Mouse (Mus musculus) stomach, postnatal 0 days (tissue): ENCODE results near the gene Gm3233. TPM values are rescaled to one million over a fixed set of nuclear protein-coding genes. Genes with fewer than 3 reads are reported as not detected.
"Not testable (repeated sequence)": the region's sequence is repeated elsewhere in the genome, so short reads cannot be mapped to it uniquely, and the experiment has no call there.

Source experiments
- ATAC-seq: fragments of 200-750 bp; cut with Nextera tagmentation; 2 replicates; pipeline ENCODE4 v1.8.0; 2017; ENCODE audit not compliant: low FRiP score, low TSS enrichment
- DNase-seq: peaks from one replicate; pipeline ENCODE4 v3.0.0-alpha.2; 2016; ENCODE audit warnings: low spot score
- H3K27ac ChIP-seq: fragments of 300-500 bp; sonication (generic); replicated peaks from 2 replicates; pipeline ENCODE4 v1.5.1; 2014; ENCODE audit warnings: mild to moderate bottlenecking, control low read depth
- H3K27me3 ChIP-seq: fragments of 300-500 bp; sonication (generic); 2 replicates; pipeline ENCODE4 v1.6.1; 2014; ENCODE audit warnings: low read length; ENCODE audit not compliant: control insufficient read depth, insufficient read depth
- H3K36me3 ChIP-seq: fragments of 300-500 bp; sonication (generic); 2 replicates; pipeline ENCODE4 v1.6.1; 2014; ENCODE audit warnings: low read length, mixed read lengths; ENCODE audit not compliant: control insufficient read depth, insufficient read depth
- H3K4me1 ChIP-seq: fragments of 300-500 bp; sonication (generic); replicated peaks from 2 replicates; pipeline ENCODE4 v1.6.1; 2014; ENCODE audit warnings: antibody characterized with exemption; ENCODE audit not compliant: control insufficient read depth, insufficient read depth
- H3K4me2 ChIP-seq: fragments of 300-500 bp; sonication (generic); replicated peaks from 2 replicates; pipeline ENCODE4 v1.6.1; 2014; ENCODE audit warnings: low read depth, mild to moderate bottlenecking, control low read depth, moderate library complexity
- H3K4me3 ChIP-seq: fragments of 300-500 bp; sonication (generic); 2 replicates; pipeline ENCODE4 v1.5.1; 2014; ENCODE audit warnings: low read depth, low read length, control low read depth
- H3K9ac ChIP-seq: fragments of 300-500 bp; sonication (generic); 2 replicates; pipeline ENCODE4 v1.6.1; 2014; ENCODE audit warnings: mild to moderate bottlenecking, low read length, control low read depth, mixed read lengths
- H3K9me3 ChIP-seq: fragments of 300-500 bp; sonication (generic); 2 replicates; pipeline ENCODE4 v1.6.1; 2016; ENCODE audit warnings: low read length; ENCODE audit not compliant: control insufficient read depth
- CTCF ChIP-seq: IDR thresholded peaks from 2 replicates; pipeline ENCODE4 v1.5.1; 2016; ENCODE audit warnings: antibody characterized with exemption, low read depth, mild to moderate bottlenecking, moderate library complexity
- EP300 ChIP-seq: optimal IDR thresholded peaks from 2 replicates; pipeline ENCODE3; 2016; ENCODE audit warnings: antibody characterized with exemption
- WGBS: fragments of 180-500 bp; shearing (Covaris S2); extraction: QIAGEN DNeasy Blood & Tissue Kit; methylation state at CpG from one replicate; pipeline ENCODE4 v1.1.7; 2014; 5-methylcytosine and 5-hydroxymethylcytosine counted together
- polyA plus RNA-seq: library from polyadenylated mRNA; unstranded; fragments of >200 nt; fragmentation: Nextera tagmentation; extraction: Ambion mirVana; gene quantifications from 2 replicates; pipeline ENCODE4 v1.2.1, GENCODE M21; 2015

The Gm3233 gene
- polyA plus RNA-seq, 1 experiment from 2014 or later: not detected

GRCm38 (mm10) chr10:77715507-77715906, 44.0 kb downstream of the Gm3233 start, which contains the start of gene Gm10142:
Gm10142 (plus strand) TSS chr10:77715807.
- H3K4me2 ChIP-seq: no peak within 1 kb of the TSS
- no peaks in the 10 kb centered on the region for H3K27me3 ChIP-seq
- DNase-seq (no peak), ATAC-seq (no peak)
- 88% methylated on average over 1 of the region's 1 CpGs for WGBS
- TF ChIP-seq CTCF: no peak
- H3K4me1 ChIP-seq: no peaks in the 10 kb centered on the region
- H3K4me3 ChIP-seq: no peak within 1 kb of the TSS
- no peaks in the 10 kb centered on the region for H3K9me3 ChIP-seq
- no peak within 1 kb of the TSS for H3K27ac ChIP-seq
- H3K36me3 ChIP-seq: no peaks in the 10 kb centered on the region
- H3K9ac ChIP-seq: no peak within 1 kb of the TSS

GRCm38 (mm10) chr10:77713734-77714133, 45.7 kb downstream of the Gm3233 start:
- H3K4me1 ChIP-seq: no peaks in the 10 kb centered on the region
- H3K4me2 ChIP-seq: no peak overlapping the region
- H3K27me3 ChIP-seq: no peaks in the 10 kb centered on the region
- DNase-seq: no peak
- H3K9me3 ChIP-seq: no peaks in the 10 kb centered on the region
- no peak for ATAC-seq
- H3K27ac ChIP-seq: no peak overlapping the region
- H3K9ac ChIP-seq: no peak overlapping the region
- WGBS: 51% methylated on average over 4 of the region's 4 CpGs
- no peaks in the 10 kb centered on the region for H3K36me3 ChIP-seq
- H3K4me3 ChIP-seq: no peak overlapping the region
- TF ChIP-seq CTCF (no peak), EP300 (no peak)

- H3K4me1 ChIP-seq, H3K36me3 ChIP-seq, H3K9me3 ChIP-seq, DNase-seq, H3K9ac ChIP-seq, H3K4me3 ChIP-seq, ATAC-seq, H3K27ac ChIP-seq, H3K4me2 ChIP-seq, H3K27me3 ChIP-seq: not testable (repeated sequence)
Observed at GRCm38 (mm10) chr10:77711157-77711556, 48.3 kb downstream of the Gm3233 start, which contains the start of gene Gm10024. Gm10024 (plus strand) TSS chr10:77711457.

GRCm38 (mm10) chr10:77709831-77710230, 49.7 kb downstream of the Gm3233 start:
- ATAC-seq: no peak
- WGBS: 58% methylated on average over 3 of the region's 3 CpGs
- no peak overlapping the region for H3K9ac ChIP-seq
- no peaks in the 10 kb centered on the region for H3K36me3 ChIP-seq
- no peak for DNase-seq
- H3K27ac ChIP-seq: no peak overlapping the region
- no peak overlapping the region for H3K4me3 ChIP-seq
- TF ChIP-seq CTCF (peak; percentile 37), EP300 (no peak)
- no peaks in the 10 kb centered on the region for H3K27me3 ChIP-seq
- no peaks in the 10 kb centered on the region for H3K4me1 ChIP-seq
- no peak overlapping the region for H3K4me2 ChIP-seq
- H3K9me3 ChIP-seq: no peaks in the 10 kb centered on the region

Other genes with a start within 250 kb of the Gm3233 start
- 25.2 and 28.8 TPM in 2 replicates for gene Fam207a, start 243.9 kb downstream of the Gm3233 start, polyA plus RNA-seq
- gene Itgb2, start 229.4 kb downstream of the Gm3233 start, polyA plus RNA-seq: 1.3 TPM in 2 replicates
- gene Pttg1ip, start 178.0 kb downstream of the Gm3233 start, polyA plus RNA-seq: 278 and 317 TPM in 2 replicates
- gene Sumo3, start 153.6 kb downstream of the Gm3233 start, polyA plus RNA-seq: 232 and 239 TPM in 2 replicates
- gene Gm49325, start 153.5 kb downstream of the Gm3233 start, polyA plus RNA-seq: 12.6 and 17.3 TPM in 2 replicates
- gene Ube2g2, start 137.4 kb downstream of the Gm3233 start, polyA plus RNA-seq: 53.8 and 54.5 TPM in 2 replicates
- gene Tspear, start 73.1 kb downstream of the Gm3233 start, polyA plus RNA-seq: 0.67 and 0.74 TPM in 2 replicates
- not detected in 2 replicates for gene Gm19402, start 68.9 kb downstream of the Gm3233 start, polyA plus RNA-seq
- gene Gm9508, start 62.4 kb downstream of the Gm3233 start, polyA plus RNA-seq: not detected in 2 replicates
- not detected in 2 replicates for gene Gm10272, start 53.1 kb downstream of the Gm3233 start, polyA plus RNA-seq
- gene Gm10024, start 48.2 kb downstream of the Gm3233 start, polyA plus RNA-seq: 0.18 TPM in 1 of 2 replicates, not detected in the other
- 0.56 and 0.64 TPM in 2 replicates for gene Gm10142, start 43.9 kb downstream of the Gm3233 start, polyA plus RNA-seq
- gene Krtap12-1, start 39.1 kb downstream of the Gm3233 start, polyA plus RNA-seq: 3.2 and 4.5 TPM in 2 replicates
- not detected in 2 replicates for gene Gm10100, start 33.2 kb downstream of the Gm3233 start, polyA plus RNA-seq
- not detected in 2 replicates for gene Gm18596, start 17.0 kb downstream of the Gm3233 start, polyA plus RNA-seq
- not detected in 2 replicates for gene Gm9736, start 8.3 kb downstream of the Gm3233 start, polyA plus RNA-seq
- not detected in 2 replicates for gene Gm3238, start 11.6 kb upstream of the Gm3233 start, polyA plus RNA-seq
- not detected in 2 replicates for gene Gm7138, start 17.3 kb upstream of the Gm3233 start, polyA plus RNA-seq
- not detected in 2 replicates for gene Gm3250, start 22.9 kb upstream of the Gm3233 start, polyA plus RNA-seq
- not detected in 2 replicates for gene Gm7137, start 28.5 kb upstream of the Gm3233 start, polyA plus RNA-seq
- not detected in 2 replicates for gene Gm9639, start 35.4 kb upstream of the Gm3233 start, polyA plus RNA-seq
- gene Gm19668, start 39.5 kb upstream of the Gm3233 start, polyA plus RNA-seq: not detected in 2 replicates
- gene Gm9507, start 52.2 kb upstream of the Gm3233 start, polyA plus RNA-seq: not detected in 2 replicates
- gene Gm2696, start 55.0 kb upstream of the Gm3233 start, polyA plus RNA-seq: not detected in 2 replicates
- gene Krtap10-4, start 67.4 kb upstream of the Gm3233 start, polyA plus RNA-seq: not detected in 2 replicates
- not detected in 2 replicates for gene Krtap10-10, start 76.3 kb upstream of the Gm3233 start, polyA plus RNA-seq
- gene Gm36176, start 87.1 kb upstream of the Gm3233 start, polyA plus RNA-seq: not detected in 2 replicates
- not detected in 2 replicates for gene Gm10318, start 93.2 kb upstream of the Gm3233 start, polyA plus RNA-seq
- not detected in 2 replicates for gene Gm3285, start 102.3 kb upstream of the Gm3233 start, polyA plus RNA-seq
- 3.3 and 3.6 TPM in 2 replicates for gene Lrrc3, start 142.9 kb upstream of the Gm3233 start, polyA plus RNA-seq
- gene Trpm2, start 210.9 kb upstream of the Gm3233 start, polyA plus RNA-seq: 0.61 and 0.85 TPM in 2 replicates
- gene 1810043G02Rik, start 218.8 kb upstream of the Gm3233 start, polyA plus RNA-seq: 16.1 and 18.8 TPM in 2 replicates